Mouse (Mus musculus) testis, adult 2 months (tissue): Measurements from ENCODE around the gene Mthfd2l. TPM values are rescaled to one million over a fixed set of nuclear protein-coding genes. Genes with fewer than 3 reads are reported as not detected.

Experiments used
- H3K27ac ChIP-seq: fragments of 200-500 bp; 2 replicates; pipeline ENCODE4 v1.5.1; 2012; ENCODE audit warnings: low read depth, low read length; ENCODE audit not compliant: control insufficient read depth, insufficient read depth
- H3K27me3 ChIP-seq: fragments of 200-500 bp; 2 replicates; pipeline ENCODE4 v1.6.1; 2012; ENCODE audit warnings: mild to moderate bottlenecking, low read length, moderate library complexity; ENCODE audit not compliant: control insufficient read depth, insufficient read depth
- H3K36me3 ChIP-seq: fragments of 200-500 bp; 2 replicates; pipeline ENCODE4 v1.6.1; 2012; ENCODE audit warnings: mild to moderate bottlenecking, low read length; ENCODE audit not compliant: control insufficient read depth, insufficient read depth
- H3K4me1 ChIP-seq: fragments of 200-500 bp; 2 replicates; pipeline ENCODE4 v1.6.1; 2012; ENCODE audit warnings: low read length; ENCODE audit not compliant: control insufficient read depth, insufficient read depth
- H3K4me3 ChIP-seq: fragments of 200-500 bp; 2 replicates; pipeline ENCODE4 v1.5.1; 2012; ENCODE audit warnings: low read depth, mild to moderate bottlenecking, low read length, moderate library complexity, mixed read lengths; ENCODE audit not compliant: control insufficient read depth
- CTCF ChIP-seq: fragments of 200-500 bp; IDR thresholded peaks from 2 replicates; pipeline ENCODE4 v1.5.1; 2012; ENCODE audit warnings: low read depth, mild to moderate bottlenecking, inconsistent platforms, low read length, moderate library complexity; ENCODE audit not compliant: control insufficient read depth, insufficient read depth, insufficient replicate concordance
- POLR2A ChIP-seq: fragments of 200-500 bp; IDR thresholded peaks from 2 replicates; pipeline ENCODE4 v1.6.1; 2012; ENCODE audit warnings: low read depth, mild to moderate bottlenecking, inconsistent platforms, low read length, moderate library complexity; ENCODE audit not compliant: control insufficient read depth
- polyA plus RNA-seq: library from polyadenylated mRNA; depleted of rRNA; stranded (reverse); fragments of >200 nt; gene quantifications from 2 replicates; pipeline ENCODE4 v1.2.3, GENCODE M21; 2012

The Mthfd2l gene
- polyA plus RNA-seq, 1 experiment = 4.7 TPM

GRCm38 (mm10) chr5:90988149-90988548 is 57.2 kb downstream of the Mthfd2l start:
- Histone ChIP-seq H3K36me3 (no peaks in the 10 kb centered on the region), H3K4me1 (no peaks in the 10 kb centered on the region), H3K27me3 (no peaks in the 10 kb centered on the region), H3K4me3 (no peak overlapping the region), H3K27ac (no peak overlapping the region)
- TF ChIP-seq CTCF (no peak), POLR2A (no peak)

GRCm38 (mm10) chr5:90988592-90988991 is 57.7 kb downstream of the Mthfd2l start:
- no peak for TF ChIP-seq CTCF
- no peak for TF ChIP-seq POLR2A
- Histone ChIP-seq H3K36me3 (no peaks in the 10 kb centered on the region), H3K4me3 (no peak overlapping the region), H3K27ac (no peak overlapping the region), H3K27me3 (no peaks in the 10 kb centered on the region), H3K4me1 (no peaks in the 10 kb centered on the region)

DNA sequence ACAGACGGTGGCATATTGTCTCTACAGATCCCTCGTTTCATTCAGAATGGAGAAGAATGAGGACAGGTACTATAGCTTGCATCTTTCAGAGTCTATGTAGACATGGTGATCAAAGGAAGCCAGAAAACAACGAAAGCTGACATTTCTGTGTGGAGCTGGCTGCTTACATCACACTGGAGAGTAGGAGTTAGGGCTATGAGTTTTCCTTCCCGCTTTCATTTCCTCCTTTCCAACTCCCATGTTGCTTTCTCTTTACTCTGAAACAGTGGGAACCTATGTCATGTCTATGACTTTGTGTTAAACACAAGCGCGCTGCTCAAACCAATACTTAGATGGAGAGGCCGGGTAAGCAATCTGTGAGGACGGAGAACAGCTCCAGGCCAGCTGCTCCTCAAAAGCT is 69.0 kb downstream of the Mthfd2l start:
- H3K27ac ChIP-seq = no peak overlapping the region
- no peak overlapping the region for H3K4me3 ChIP-seq
- H3K4me1 ChIP-seq = no peaks in the 10 kb centered on the region
- H3K27me3 ChIP-seq = no peaks in the 10 kb centered on the region
- no peaks in the 10 kb centered on the region for H3K36me3 ChIP-seq
- no peak for TF ChIP-seq POLR2A
- TF ChIP-seq CTCF = no peak

DNA sequence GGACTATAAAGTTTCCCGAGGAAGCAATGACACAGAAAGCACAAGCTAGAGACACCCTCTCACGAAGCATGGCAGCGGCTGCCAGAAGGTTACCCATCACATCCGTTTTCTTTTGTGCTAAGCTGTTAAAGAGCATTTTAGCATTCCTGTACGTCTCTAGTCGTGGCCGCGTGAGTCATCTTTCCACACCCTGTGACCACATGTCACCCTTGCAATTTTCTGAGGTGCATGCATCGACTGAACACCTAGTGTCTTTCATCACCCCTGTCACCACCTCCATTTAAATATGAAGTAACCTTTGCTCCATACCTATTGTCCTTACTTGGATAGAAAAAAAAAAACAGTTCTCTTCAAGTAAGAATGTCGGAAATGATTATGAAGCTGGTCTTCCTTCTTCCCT is 84.3 kb downstream of the Mthfd2l start:
- no peaks in the 10 kb centered on the region for H3K27me3 ChIP-seq
- H3K4me1 ChIP-seq = no peaks in the 10 kb centered on the region
- TF ChIP-seq CTCF (no peak), POLR2A (no peak)
- no peak overlapping the region for H3K4me3 ChIP-seq
- H3K36me3 ChIP-seq = no peaks in the 10 kb centered on the region
- no peak overlapping the region for H3K27ac ChIP-seq

GRCm38 (mm10) chr5:91023114-91023513 is 92.2 kb downstream of the Mthfd2l start:
- no peaks in the 10 kb centered on the region for H3K36me3 ChIP-seq
- H3K4me1 ChIP-seq = no peaks in the 10 kb centered on the region
- no peak overlapping the region for H3K4me3 ChIP-seq
- TF ChIP-seq POLR2A = no peak
- TF ChIP-seq CTCF = no peak
- no peaks in the 10 kb centered on the region for H3K27me3 ChIP-seq
- no peak overlapping the region for H3K27ac ChIP-seq

GRCm38 (mm10) chr5:91027164-91027563 is 96.2 kb downstream of the Mthfd2l start, which contains the start of gene Epgn:
Gene Epgn (plus strand): TSS chr5:91027464.
- H3K4me3 ChIP-seq = no peak within 1 kb of the TSS
- no peak within 1 kb of the TSS for H3K27ac ChIP-seq
- H3K36me3 ChIP-seq = no peaks in the 10 kb centered on the region
- no peaks in the 10 kb centered on the region for H3K27me3 ChIP-seq
- H3K4me1 ChIP-seq = no peaks in the 10 kb centered on the region
- no peak for TF ChIP-seq POLR2A
- no peak for TF ChIP-seq CTCF

DNA sequence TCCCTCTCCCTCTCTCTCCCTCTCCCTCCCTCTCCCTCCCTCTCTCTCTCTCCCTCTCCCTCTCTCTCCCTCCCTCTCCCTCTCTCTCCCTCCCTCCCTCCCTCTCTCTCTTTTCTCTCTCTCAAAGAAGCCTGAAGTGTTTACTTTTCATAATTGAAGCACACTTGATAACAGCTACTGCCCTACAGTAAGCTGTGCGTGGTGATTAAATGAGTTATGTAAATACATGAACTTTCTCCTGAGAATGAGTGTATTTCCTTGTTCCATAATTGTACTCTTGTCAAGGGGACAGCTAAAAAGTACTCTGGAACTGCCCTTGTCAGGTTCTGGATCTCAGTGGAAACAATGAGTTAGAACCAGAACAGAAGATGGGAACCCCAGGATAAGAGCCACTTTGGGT is 96.9 kb downstream of the Mthfd2l start:
- no peak overlapping the region for H3K4me3 ChIP-seq
- no peaks in the 10 kb centered on the region for H3K27me3 ChIP-seq
- H3K36me3 ChIP-seq = no peaks in the 10 kb centered on the region
- H3K27ac ChIP-seq = no peak overlapping the region
- H3K4me1 ChIP-seq = no peaks in the 10 kb centered on the region
- no peak for TF ChIP-seq CTCF
- TF ChIP-seq POLR2A = no peak

GRCm38 (mm10) chr5:91030629-91031028 is 99.7 kb downstream of the Mthfd2l start:
- Histone ChIP-seq H3K27ac (no peak overlapping the region), H3K4me3 (no peak overlapping the region), H3K27me3 (no peaks in the 10 kb centered on the region), H3K36me3 (no peaks in the 10 kb centered on the region), H3K4me1 (no peaks in the 10 kb centered on the region)
- no peak for TF ChIP-seq POLR2A
- TF ChIP-seq CTCF = no peak
